Mouse (Mus musculus): ENCODE measurements around the gene Rbfox2. TPM values are rescaled to one million over a fixed set of nuclear protein-coding genes. Genes with fewer than 3 reads are reported as not detected.

Gene Rbfox2
- polyA plus RNA-seq, 2 experiments, result 7.2 to 9.9 TPM

- no peak for ATAC-seq (ENCODE audit: insufficient read depth)
- TF ChIP-seq CTCF (IDR thresholded peaks at IDR 0.05; ENCODE audit: low read depth) (no peak), EP300 (IDR thresholded peaks at IDR 0.05; ENCODE audit: low read depth) (no peak)
- no peak overlapping the region for H3K4me3 ChIP-seq (ENCODE audit: insufficient read depth in 1 of 2, low read depth in 2 of 2, low read length in 2 of 2)
- DNase-seq (ENCODE audit: low read depth in 3 of 3, low spot score in 3 of 3), result no peak
- H3K4me2 ChIP-seq (ENCODE audit: low read depth), result no peak overlapping the region
- H3K4me1 ChIP-seq (replicated peaks; ENCODE audit: control insufficient read depth in 2 of 2, insufficient read depth in 2 of 2, low read length in 1 of 2), result 0 out of 4 replicates have a peak, but pooled peaks cover 0 to 2% of the 10 kb centered on the region in 2 experiments
- H3K27ac ChIP-seq, result no peak overlapping the region
- no peaks in the 10 kb centered on the region for H3K9me3 ChIP-seq (ENCODE audit: control insufficient read depth, low read length)
- H3K27me3 ChIP-seq (ENCODE audit: control insufficient read depth, insufficient read depth, low read length), result no peaks in the 10 kb centered on the region
- no peak overlapping the region for H3K9ac ChIP-seq (replicated peaks)
- 37% methylated on average over 3 of the region's 3 CpGs for WGBS (ENCODE audit: insufficient replicate concordance)
- no peaks in the 10 kb centered on the region for H3K36me3 ChIP-seq (replicated peaks; ENCODE audit: control insufficient read depth, insufficient read depth, low read depth)
Observed at GRCm38 (mm10) chr15:77031271-77031670, 275.5 kb downstream of the Rbfox2 start.

- H3K9ac ChIP-seq (replicated peaks), result no peak overlapping the region
- WGBS (ENCODE audit: insufficient replicate concordance), result 26% methylated on average over 7 of the region's 7 CpGs
- no peak overlapping the region for H3K4me2 ChIP-seq (ENCODE audit: low read depth)
- no peak for TF ChIP-seq EP300 (IDR thresholded peaks at IDR 0.05; ENCODE audit: low read depth)
- peak; percentile 91 for TF ChIP-seq CTCF (IDR thresholded peaks at IDR 0.05; ENCODE audit: low read depth)
- H3K4me3 ChIP-seq (ENCODE audit: insufficient read depth in 1 of 2, low read depth in 2 of 2, low read length in 2 of 2), result no peak overlapping the region
- no peaks in the 10 kb centered on the region for H3K9me3 ChIP-seq (ENCODE audit: control insufficient read depth, low read length)
- no peaks in the 10 kb centered on the region for H3K36me3 ChIP-seq (replicated peaks; ENCODE audit: control insufficient read depth, insufficient read depth, low read depth)
- H3K27me3 ChIP-seq (ENCODE audit: control insufficient read depth, insufficient read depth, low read length), result no peaks in the 10 kb centered on the region
- no peak for ATAC-seq (ENCODE audit: insufficient read depth)
- no peak overlapping the region for H3K27ac ChIP-seq
- DNase-seq (ENCODE audit: low read depth in 3 of 3, low spot score in 3 of 3), result no peak
- no peaks in the 10 kb centered on the region for H3K4me1 ChIP-seq (replicated peaks; ENCODE audit: control insufficient read depth in 2 of 2, insufficient read depth in 2 of 2, low read length in 1 of 2)
Observed at GRCm38 (mm10) chr15:77029331-77029991, 277.3 kb downstream of the Rbfox2 start.

Other genes with a start within 250 kb of the Rbfox2 start
- gene Apol7a, start 92.1 kb upstream of the Rbfox2 start, polyA plus RNA-seq (2012; rRNA removed), result 0.25 and 0.26 TPM in 2 replicates
- gene Apol7a, start 92.1 kb upstream of the Rbfox2 start, polyA plus RNA-seq (2014; fragmentation: Nextera tagmentation; extraction: Ambion mirVana), result 0.56 and 0.69 TPM in 2 replicates
- not detected in 2 replicates for gene Apol9a, start 104.1 kb upstream of the Rbfox2 start, polyA plus RNA-seq (2012; rRNA removed)
- gene Apol9a, start 104.1 kb upstream of the Rbfox2 start, polyA plus RNA-seq (2014; fragmentation: Nextera tagmentation; extraction: Ambion mirVana), result not detected in 2 replicates
- not detected in 2 replicates for gene Apol7b, start 140.5 kb upstream of the Rbfox2 start, polyA plus RNA-seq (2012; rRNA removed)
- gene Apol7b, start 140.5 kb upstream of the Rbfox2 start, polyA plus RNA-seq (2014; fragmentation: Nextera tagmentation; extraction: Ambion mirVana), result not detected in 2 replicates
- 0.01 and 0.03 TPM in 2 replicates for gene Apol10a, start 170.0 kb upstream of the Rbfox2 start, polyA plus RNA-seq (2012; rRNA removed)
- not detected in 2 replicates for gene Apol10a, start 170.0 kb upstream of the Rbfox2 start, polyA plus RNA-seq (2014; fragmentation: Nextera tagmentation; extraction: Ambion mirVana)
- 0.05 and 0.15 TPM in 2 replicates for gene Apol11a, start 201.3 kb upstream of the Rbfox2 start, polyA plus RNA-seq (2012; rRNA removed)
- gene Apol11a, start 201.3 kb upstream of the Rbfox2 start, polyA plus RNA-seq (2014; fragmentation: Nextera tagmentation; extraction: Ambion mirVana), result 0.08 and 0.19 TPM in 2 replicates
- 0.01 TPM in 1 of 2 replicates, not detected in the other for gene Apol7c, start 226.3 kb upstream of the Rbfox2 start, polyA plus RNA-seq (2012; rRNA removed)
- gene Apol7c, start 226.3 kb upstream of the Rbfox2 start, polyA plus RNA-seq (2014; fragmentation: Nextera tagmentation; extraction: Ambion mirVana), result not detected in 2 replicates

Data from liver, embryonic 14.5 days (tissue).